Mouse (Mus musculus) heart, embryonic 14.5 days (tissue): ENCODE results near the gene Ccdc117. TPM values are rescaled to one million over a fixed set of nuclear protein-coding genes. Genes with fewer than 3 reads are reported as not detected.

Experiments used
- ATAC-seq: fragments of 200-750 bp; cut with Nextera tagmentation; 2 replicates; pipeline ENCODE4 v1.8.0; 2017; ENCODE audit warnings: low read depth, moderate TSS enrichment; ENCODE audit not compliant: insufficient number of reproducible peaks, insufficient read depth, low FRiP score
- H3K27ac ChIP-seq, 2 experiments: fragments of 200-500 bp in 1 of 2; fragments of 300-500 bp in 1 of 2; sonication (generic) in 1 of 2; replicated peaks in 1 of 2; 2 replicates each; pipeline ENCODE4 v1.5.1; 2012 to 2014; ENCODE audit warnings: low read depth in 2 of 2, low read length in 2 of 2, control low read depth in 1 of 2, mild to moderate bottlenecking in 1 of 2, mixed read lengths in 1 of 2; ENCODE audit not compliant: control insufficient read depth in 1 of 2, insufficient read depth in 1 of 2
- H3K27me3 ChIP-seq: fragments of 300-500 bp; sonication (generic); 2 replicates; pipeline ENCODE4 v1.6.1; 2014; ENCODE audit warnings: mild to moderate bottlenecking, low read length, control low read depth; ENCODE audit not compliant: control insufficient read depth, insufficient read depth
- H3K36me3 ChIP-seq: fragments of 300-500 bp; sonication (generic); 2 replicates; pipeline ENCODE4 v1.6.1; 2014; ENCODE audit warnings: mild to moderate bottlenecking, control low read depth, low read length, mixed read lengths; ENCODE audit not compliant: control insufficient read depth, insufficient read depth
- H3K4me1 ChIP-seq, 2 experiments: fragments of 200-500 bp in 1 of 2; fragments of 300-500 bp in 1 of 2; sonication (generic) in 1 of 2; 2 replicates each; pipeline ENCODE4 v1.6.1; 2012 to 2014; ENCODE audit warnings: low read length in 2 of 2, control low read depth in 1 of 2, mixed read lengths in 1 of 2; ENCODE audit not compliant: control insufficient read depth in 2 of 2, insufficient read depth in 2 of 2
- H3K4me2 ChIP-seq: fragments of 300-500 bp; sonication (generic); 2 replicates; pipeline ENCODE4 v1.6.1; 2014; ENCODE audit warnings: mild to moderate bottlenecking, low read length
- H3K4me3 ChIP-seq, 2 experiments: fragments of 200-500 bp in 1 of 2; fragments of 300-500 bp in 1 of 2; sonication (generic) in 1 of 2; 2 replicates each; pipeline ENCODE4 v1.5.1; 2012 to 2014; ENCODE audit warnings: low read length in 2 of 2, mild to moderate bottlenecking in 2 of 2, control low read depth in 1 of 2, low read depth in 1 of 2, moderate library complexity in 1 of 2; ENCODE audit not compliant: control insufficient read depth in 1 of 2, insufficient read depth in 1 of 2
- H3K9ac ChIP-seq: fragments of 300-500 bp; sonication (generic); 2 replicates; pipeline ENCODE4 v1.6.1; 2014; ENCODE audit warnings: mild to moderate bottlenecking, low read length
- H3K9me3 ChIP-seq: fragments of 300-500 bp; sonication (generic); 2 replicates; pipeline ENCODE4 v1.6.1; 2016; ENCODE audit warnings: low read length, control low read depth; ENCODE audit not compliant: control insufficient read depth
- WGBS: fragments of 180-500 bp; shearing (Covaris S2); extraction: QIAGEN DNeasy Blood & Tissue Kit; methylation state at CpG from one replicate; pipeline ENCODE4 v1.1.7; 2014; 5-methylcytosine and 5-hydroxymethylcytosine counted together
- polyA plus RNA-seq: library from polyadenylated mRNA; unstranded; fragments of >200 nt; fragmentation: Nextera tagmentation; extraction: Ambion mirVana; gene quantifications from 2 replicates; pipeline ENCODE4 v1.2.1, GENCODE M21; 2014

Gene Ccdc117
- polyA plus RNA-seq, 1 experiment from 2014 or later: 12.5 TPM

GRCm38 (mm10) chr11:5530717-5531116 lies 11.3 kb downstream of the Ccdc117 start:
- no peak overlapping the region for H3K4me2 ChIP-seq
- H3K9me3 ChIP-seq: no peaks in the 10 kb centered on the region
- H3K4me1 ChIP-seq: no peaks in the 10 kb centered on the region
- ATAC-seq: no peak
- H3K9ac ChIP-seq: no peak overlapping the region
- peaks cover 95% of the 10 kb centered on the region for H3K36me3 ChIP-seq
- H3K4me3 ChIP-seq: no peak overlapping the region
- H3K27me3 ChIP-seq: no peaks in the 10 kb centered on the region
- WGBS: 67% methylated on average over 6 of the region's 6 CpGs
- no peak overlapping the region for H3K27ac ChIP-seq

GRCm38 (mm10) chr11:5530172-5530571 lies 11.8 kb downstream of the Ccdc117 start:
- Histone ChIP-seq H3K4me2 (no peak overlapping the region), H3K27ac (no peak overlapping the region), H3K27me3 (no peaks in the 10 kb centered on the region), H3K4me1 (no peaks in the 10 kb centered on the region), H3K9ac (no peak overlapping the region), H3K4me3 (no peak overlapping the region), H3K9me3 (no peaks in the 10 kb centered on the region), H3K36me3 (peaks cover 99% of the 10 kb centered on the region)
- no peak for ATAC-seq
- WGBS: 88% methylated on average over 5 of the region's 5 CpGs

- no peak overlapping the region for H3K4me2 ChIP-seq
- H3K27me3 ChIP-seq: no peaks in the 10 kb centered on the region
- no peak overlapping the region for H3K27ac ChIP-seq
- no peak overlapping the region for H3K9ac ChIP-seq
- 58% methylated on average over 5 of the region's 5 CpGs for WGBS
- no peak for ATAC-seq
- peaks cover 99% of the 10 kb centered on the region for H3K36me3 ChIP-seq
- H3K9me3 ChIP-seq: no peaks in the 10 kb centered on the region
- H3K4me1 ChIP-seq: no peaks in the 10 kb centered on the region
- H3K4me3 ChIP-seq: no peak overlapping the region
Measured at GRCm38 (mm10) chr11:5528841-5529240, 13.1 kb downstream of the Ccdc117 start.

GRCm38 (mm10) chr11:5527865-5528523 lies 14.0 kb downstream of the Ccdc117 start:
- 79% methylated on average over 5 of the region's 5 CpGs for WGBS
- Histone ChIP-seq H3K27me3 (no peaks in the 10 kb centered on the region), H3K4me2 (no peak overlapping the region), H3K4me1 (peaks cover under 1 to 6% of the 10 kb centered on the region in 2 experiments; a peak in 1 of 4 replicates), H3K9me3 (no peaks in the 10 kb centered on the region), H3K27ac (no peak overlapping the region), H3K4me3 (no peak overlapping the region), H3K9ac (no peak overlapping the region), H3K36me3 (peaks cover 99% of the 10 kb centered on the region)
- no peak for ATAC-seq

- peaks cover 97% of the 10 kb centered on the region for H3K36me3 ChIP-seq
- peaks cover 3 to 17% of the 10 kb centered on the region in 2 experiments; a peak in 3 of 4 replicates for H3K4me1 ChIP-seq
- no peak overlapping the region for H3K27ac ChIP-seq
- H3K9ac ChIP-seq: no peak overlapping the region
- H3K4me2 ChIP-seq: no peak overlapping the region
- no peaks in the 10 kb centered on the region for H3K27me3 ChIP-seq
- 69% methylated on average over 7 of the region's 7 CpGs for WGBS
- no peak for ATAC-seq
- no peaks in the 10 kb centered on the region for H3K9me3 ChIP-seq
- no peak overlapping the region for H3K4me3 ChIP-seq
Measured at GRCm38 (mm10) chr11:5526573-5527439, 15.2 kb downstream of the Ccdc117 start.

- 87% methylated on average over 4 of the region's 4 CpGs for WGBS
Measured at GRCm38 (mm10) chr11:5525418-5525817, 16.6 kb downstream of the Ccdc117 start.

GRCm38 (mm10) chr11:5522798-5523415 lies 19.1 kb downstream of the Ccdc117 start:
- Histone ChIP-seq H3K27ac (no peak overlapping the region), H3K9me3 (no peaks in the 10 kb centered on the region), H3K4me3 (0 out of 4 replicates have a peak overlapping the region, but pooled peaks of 1 of the 2 experiments have one; percentile 98), H3K4me2 (peak overlapping the region; percentile 87), H3K36me3 (peaks cover 58% of the 10 kb centered on the region), H3K27me3 (no peaks in the 10 kb centered on the region), H3K4me1 (peaks cover 3 to 24% of the 10 kb centered on the region in 2 experiments; a peak in 3 of 4 replicates), H3K9ac (peak overlapping the region; percentile 99)
- 89% methylated on average over 11 of the region's 11 CpGs for WGBS
- ATAC-seq: no peak

More at GRCm38 (mm10) chr11:5525418-5525817, 16.6 kb downstream of the Ccdc117 start:
- no peak overlapping the region for H3K4me3 ChIP-seq
- H3K9ac ChIP-seq: no peak overlapping the region
- peaks cover 83% of the 10 kb centered on the region for H3K36me3 ChIP-seq
- no peak for ATAC-seq
- no peaks in the 10 kb centered on the region for H3K9me3 ChIP-seq
- peaks cover 3 to 17% of the 10 kb centered on the region in 2 experiments; a peak in 3 of 4 replicates for H3K4me1 ChIP-seq
- H3K27me3 ChIP-seq: no peaks in the 10 kb centered on the region
- H3K4me2 ChIP-seq: no peak overlapping the region
- no peak overlapping the region for H3K27ac ChIP-seq
